Mouse (Mus musculus): Measurements from ENCODE around the gene Khk. TPM values are rescaled to one million over a fixed set of nuclear protein-coding genes. Genes with fewer than 3 reads are reported as not detected.
A peak's percentile ranks its signal among the peaks of the same experiment; 100 is the strongest.

Khk gene
- polyA plus RNA-seq, 1 experiment from 2014 or later, result 5.5 TPM

DNA sequence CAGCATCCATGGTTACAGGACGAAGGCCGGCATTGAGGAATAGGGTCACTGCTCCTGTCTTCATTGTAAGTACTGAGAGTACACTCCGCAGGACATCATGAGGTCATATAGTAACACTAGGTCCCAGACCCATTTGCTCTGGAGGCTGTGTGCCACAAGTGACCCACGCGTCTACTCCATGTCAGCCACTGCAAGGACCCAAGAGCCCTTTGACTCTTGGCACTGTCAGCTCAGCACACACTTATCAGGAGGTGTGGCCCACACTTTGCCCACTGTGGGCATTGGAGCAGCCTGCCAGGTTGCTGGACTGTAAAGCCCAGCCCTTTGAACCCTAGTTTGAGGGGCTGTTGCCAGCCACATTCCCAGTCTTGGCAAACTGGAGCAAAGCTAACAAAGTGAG is 4.0 kb downstream of the Khk start:
- no peak overlapping the region for H3K9ac ChIP-seq (replicated peaks)
- H3K9me3 ChIP-seq, result no peaks in the 10 kb centered on the region
- ATAC-seq (replicated peaks), result no peak
- H3K4me2 ChIP-seq (replicated peaks), result no peak overlapping the region
- no peak overlapping the region for H3K4me3 ChIP-seq
- WGBS, result 90% methylated on average over 5 of the region's 5 CpGs
- H3K27ac ChIP-seq (replicated peaks), result no peak overlapping the region
- H3K4me1 ChIP-seq, result peaks cover 22% of the 10 kb centered on the region
- no peaks in the 10 kb centered on the region for H3K27me3 ChIP-seq
- H3K36me3 ChIP-seq, result no peaks in the 10 kb centered on the region

DNA sequence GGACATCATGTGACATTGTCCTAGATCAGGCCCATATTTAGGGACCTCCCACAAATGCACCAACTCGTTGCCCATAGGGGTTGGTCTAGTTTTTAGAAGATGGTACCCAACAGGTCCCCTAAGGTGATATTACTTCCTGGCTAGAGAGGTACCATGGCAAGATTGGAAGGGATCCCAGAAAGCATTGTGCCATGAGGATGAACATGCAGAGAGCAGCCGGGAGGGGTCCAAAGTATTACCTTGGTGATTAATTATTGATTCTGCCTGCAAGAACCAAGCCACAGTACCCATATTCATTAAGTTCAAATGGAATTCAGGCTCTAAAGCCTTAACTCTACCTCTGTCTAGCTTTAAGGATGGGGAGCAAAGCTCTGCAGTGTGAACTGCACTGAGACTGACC is 4.8 kb downstream of the Khk start:
- Histone ChIP-seq H3K4me2 (replicated peaks) (no peak overlapping the region), H3K9me3 (no peaks in the 10 kb centered on the region), H3K4me3 (no peak overlapping the region), H3K27ac (replicated peaks) (no peak overlapping the region), H3K4me1 (peaks cover 14% of the 10 kb centered on the region), H3K27me3 (no peaks in the 10 kb centered on the region), H3K9ac (replicated peaks) (no peak overlapping the region), H3K36me3 (no peaks in the 10 kb centered on the region)
- ATAC-seq (replicated peaks), result no peak
- WGBS, result 76% methylated on average over 2 of the region's 2 CpGs

DNA sequence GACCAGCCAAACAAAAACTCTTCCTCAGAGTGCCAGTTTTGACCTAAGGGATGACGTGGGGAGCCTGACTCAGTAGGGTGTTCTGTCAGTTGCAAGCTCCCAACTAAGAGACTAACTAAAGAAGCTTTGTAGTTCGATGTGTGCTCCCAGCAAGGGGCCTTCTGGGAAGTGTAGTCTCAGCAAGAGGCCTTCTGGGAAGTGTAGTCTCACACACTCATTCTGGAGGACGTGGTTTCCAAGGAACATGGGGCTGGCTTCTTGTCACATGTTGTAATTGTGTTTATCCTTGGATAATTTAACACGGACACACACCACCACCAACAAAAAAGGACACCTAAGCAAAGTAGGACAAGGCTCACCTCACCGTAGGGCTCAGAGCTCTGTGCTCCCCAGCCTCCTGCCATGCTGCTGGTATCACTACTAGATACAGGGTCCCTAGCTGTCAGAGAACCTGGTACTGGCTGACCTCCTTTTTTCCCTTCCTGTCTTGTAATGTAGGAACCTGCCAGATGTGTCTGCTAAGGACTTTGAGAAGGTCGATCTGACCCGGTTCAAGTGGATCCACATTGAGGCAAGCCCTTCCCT is 6.8 kb downstream of the Khk start:
- peak overlapping the region; percentile 29; the same call in 1 of the 2 replicates for H3K4me2 ChIP-seq (replicated peaks)
- 0 out of 2 replicates have a peak, but pooled peaks cover 3% of the 10 kb centered on the region for H3K4me1 ChIP-seq
- no peaks in the 10 kb centered on the region for H3K9me3 ChIP-seq
- no peak overlapping the region for H3K9ac ChIP-seq (replicated peaks)
- peak; percentile 75 for ATAC-seq (replicated peaks)
- no peaks in the 10 kb centered on the region for H3K27me3 ChIP-seq
- no peaks in the 10 kb centered on the region for H3K36me3 ChIP-seq
- no peak overlapping the region for H3K4me3 ChIP-seq
- WGBS, result 43% methylated on average over 7 of the region's 7 CpGs
- no peak overlapping the region for H3K27ac ChIP-seq (replicated peaks)

DNA sequence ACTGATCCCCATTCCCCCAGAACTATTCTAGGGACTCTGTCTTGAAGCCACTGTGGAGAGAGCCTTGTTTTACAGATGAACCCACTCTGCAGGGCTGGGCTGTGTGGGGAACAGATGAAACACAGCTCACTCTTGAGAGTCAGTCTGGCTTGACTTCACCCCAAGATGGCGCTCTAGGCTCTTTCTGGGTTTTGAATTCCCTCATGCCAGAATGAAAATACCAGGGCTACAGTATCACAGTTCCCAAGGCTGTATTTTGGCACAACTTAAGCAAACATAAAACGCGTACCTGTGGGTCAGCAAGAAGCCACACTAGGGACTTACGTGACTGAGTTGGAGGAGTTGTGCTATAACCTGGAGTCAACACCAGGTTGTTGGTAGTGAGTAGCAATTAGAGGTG is 8.9 kb downstream of the Khk start:
- H3K4me2 ChIP-seq (replicated peaks), result no peak overlapping the region
- 42% methylated on average over 4 of the region's 4 CpGs for WGBS

DNA sequence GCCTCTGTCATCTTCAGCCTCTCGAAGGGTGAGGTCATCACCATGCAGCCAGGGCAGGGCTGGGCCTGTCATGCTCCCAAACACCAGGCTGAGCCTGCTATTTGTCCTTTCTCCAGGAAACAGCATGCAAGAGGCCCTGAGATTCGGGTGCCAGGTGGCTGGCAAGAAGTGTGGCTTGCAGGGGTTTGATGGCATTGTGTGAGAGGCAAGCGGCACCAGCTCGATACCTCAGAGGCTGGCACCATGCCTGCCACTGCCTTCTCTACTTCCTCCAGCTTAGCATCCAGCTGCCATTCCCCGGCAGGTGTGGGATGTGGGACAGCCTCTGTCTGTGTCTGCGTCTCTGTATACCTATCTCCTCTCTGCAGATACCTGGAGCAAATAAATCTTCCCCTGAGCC is 9.6 kb downstream of the Khk start:
- Histone ChIP-seq H3K27ac (replicated peaks) (no peak overlapping the region), H3K4me2 (replicated peaks) (no peak overlapping the region), H3K36me3 (no peaks in the 10 kb centered on the region), H3K27me3 (no peaks in the 10 kb centered on the region), H3K4me3 (no peak overlapping the region), H3K4me1 (0 out of 2 replicates have a peak, but pooled peaks cover 3% of the 10 kb centered on the region), H3K9me3 (no peaks in the 10 kb centered on the region), H3K9ac (replicated peaks) (no peak overlapping the region)
- WGBS, result 72% methylated on average over 6 of the region's 6 CpGs
- ATAC-seq (replicated peaks), result no peak

More for the DNA sequence above, 8.9 kb downstream of the Khk start:
- Histone ChIP-seq H3K27ac (replicated peaks) (no peak overlapping the region), H3K9ac (replicated peaks) (no peak overlapping the region), H3K36me3 (no peaks in the 10 kb centered on the region), H3K9me3 (no peaks in the 10 kb centered on the region), H3K4me3 (no peak overlapping the region), H3K27me3 (no peaks in the 10 kb centered on the region), H3K4me1 (0 out of 2 replicates have a peak, but pooled peaks cover 3% of the 10 kb centered on the region)
- ATAC-seq (replicated peaks), result 0 out of 2 replicates have a peak, but pooled peaks have one; percentile 38

DNA sequence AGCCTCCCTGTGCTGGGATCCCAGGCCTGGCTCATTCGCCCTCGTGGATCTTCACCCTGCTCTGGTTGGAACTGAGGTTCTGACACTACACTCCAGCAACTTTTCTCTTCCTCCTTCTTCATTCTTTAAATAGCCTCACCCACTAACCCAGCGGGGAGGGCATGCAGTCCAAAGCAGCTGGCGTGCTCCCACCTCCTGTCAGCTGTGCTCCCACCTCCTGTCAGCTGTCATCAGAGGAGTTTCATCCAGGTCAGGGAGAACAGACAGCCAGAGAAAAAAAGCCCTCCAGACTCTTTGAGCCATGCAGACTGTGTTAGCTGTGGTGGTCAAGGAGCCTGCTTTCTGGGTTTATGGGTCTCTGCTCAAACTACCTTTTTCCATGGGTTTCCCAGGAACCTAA is 10.1 kb downstream of the Khk start:
- H3K36me3 ChIP-seq, result no peaks in the 10 kb centered on the region
- H3K4me3 ChIP-seq, result no peak overlapping the region
- H3K27me3 ChIP-seq, result no peaks in the 10 kb centered on the region
- H3K4me2 ChIP-seq (replicated peaks), result no peak overlapping the region
- no peaks in the 10 kb centered on the region for H3K9me3 ChIP-seq
- H3K9ac ChIP-seq (replicated peaks), result no peak overlapping the region
- 85% methylated on average over 4 of the region's 4 CpGs for WGBS
- no peak overlapping the region for H3K27ac ChIP-seq (replicated peaks)
- H3K4me1 ChIP-seq, result 0 out of 2 replicates have a peak, but pooled peaks cover 3% of the 10 kb centered on the region
- ATAC-seq (replicated peaks), result no peak

DNA sequence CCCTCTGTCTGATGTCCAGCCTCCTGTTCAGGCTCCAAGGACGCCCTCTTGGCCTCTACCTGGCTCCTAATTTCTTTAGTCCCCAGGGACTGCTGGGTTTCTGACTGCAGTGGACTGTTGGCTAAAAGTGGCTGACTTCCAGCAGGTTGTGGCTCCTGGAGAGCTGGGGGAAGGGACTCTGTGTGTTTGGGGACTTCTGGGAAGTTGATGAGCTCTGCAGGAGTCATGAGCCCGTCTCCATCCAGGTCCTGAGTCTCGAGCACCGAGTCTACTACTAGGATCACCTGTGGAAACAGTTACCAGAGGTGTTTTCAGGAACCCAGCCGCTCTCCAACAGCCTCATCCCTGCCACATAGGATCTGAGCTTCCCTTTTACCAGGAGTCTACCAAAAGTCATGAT is 12.5 kb downstream of the Khk start:
- no peaks in the 10 kb centered on the region for H3K36me3 ChIP-seq
- no peak overlapping the region for H3K4me2 ChIP-seq (replicated peaks)
- no peaks in the 10 kb centered on the region for H3K27me3 ChIP-seq
- no peaks in the 10 kb centered on the region for H3K4me1 ChIP-seq
- ATAC-seq (replicated peaks), result no peak
- 65% methylated on average over 5 of the region's 5 CpGs for WGBS
- H3K4me3 ChIP-seq, result no peak overlapping the region
- H3K9me3 ChIP-seq, result no peaks in the 10 kb centered on the region
- no peak overlapping the region for H3K27ac ChIP-seq (replicated peaks)
- no peak overlapping the region for H3K9ac ChIP-seq (replicated peaks)

DNA sequence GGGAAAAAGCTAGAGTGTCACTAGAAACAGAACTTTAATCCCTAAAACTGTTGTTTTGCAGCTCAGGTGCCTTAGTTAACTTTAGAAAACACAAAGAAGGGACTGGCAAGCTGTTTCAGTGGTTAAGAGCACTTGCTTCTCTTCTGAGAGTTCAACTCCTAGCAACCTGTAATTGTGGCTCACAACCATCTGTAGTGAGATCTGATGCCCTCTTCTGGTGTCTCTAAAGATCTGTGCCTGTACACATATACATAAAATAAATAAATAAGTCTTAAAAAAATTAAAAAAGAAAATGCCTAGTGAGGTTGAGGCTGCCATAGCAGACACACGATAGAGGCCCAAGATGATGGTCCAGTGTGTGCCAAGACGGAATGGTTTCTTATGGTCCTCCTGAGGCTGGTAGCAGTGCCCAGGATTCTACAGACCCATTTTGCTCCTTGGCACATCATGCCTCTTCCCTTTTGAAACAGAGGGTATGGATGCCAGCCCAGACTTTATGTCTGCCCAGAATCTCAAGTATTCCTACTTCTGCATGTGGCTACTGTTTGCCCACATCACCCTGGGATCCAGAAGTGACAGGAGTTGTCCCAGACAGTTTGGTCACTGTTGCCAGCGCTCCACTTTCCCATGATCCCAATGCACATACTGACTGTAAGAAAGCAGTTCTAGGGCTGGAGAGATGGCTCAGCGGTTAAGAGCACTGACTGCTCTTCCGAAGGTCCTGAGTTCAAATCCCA is 13.7 kb downstream of the Khk start:
- Histone ChIP-seq H3K9ac (replicated peaks) (no peak overlapping the region), H3K9me3 (no peaks in the 10 kb centered on the region), H3K4me3 (no peak overlapping the region), H3K27me3 (no peaks in the 10 kb centered on the region), H3K36me3 (no peaks in the 10 kb centered on the region), H3K4me2 (replicated peaks) (no peak overlapping the region), H3K4me1 (no peaks in the 10 kb centered on the region), H3K27ac (replicated peaks) (no peak overlapping the region)
- WGBS, result 88% methylated on average over 5 of the region's 5 CpGs
- ATAC-seq (replicated peaks), result no peak

DNA sequence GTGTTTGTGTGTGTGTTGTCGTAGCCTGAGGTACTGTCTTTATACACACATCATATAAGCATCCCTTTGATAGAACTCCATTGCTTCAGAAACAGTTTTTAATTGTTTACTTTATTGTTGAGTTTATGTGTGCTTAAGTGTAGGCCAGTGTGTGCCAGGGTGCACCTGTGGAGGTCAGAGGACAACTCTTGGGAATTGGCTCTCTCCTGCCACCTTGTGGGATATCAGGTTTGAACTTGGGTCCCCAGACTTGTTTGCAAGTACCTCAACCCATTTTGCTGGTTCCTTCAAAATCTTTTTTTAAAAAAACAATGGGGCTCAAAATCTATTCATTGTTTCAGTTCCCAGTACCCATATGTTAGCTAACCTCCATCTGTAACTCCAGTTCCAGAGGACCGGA is 21.8 kb downstream of the Khk start:
- H3K4me2 ChIP-seq (replicated peaks), result no peak overlapping the region
- H3K36me3 ChIP-seq, result no peaks in the 10 kb centered on the region
- no peak overlapping the region for H3K4me3 ChIP-seq
- no peak for ATAC-seq (replicated peaks)
- peaks cover 3% of the 10 kb centered on the region; the same call in 1 of the 2 replicates for H3K27me3 ChIP-seq
- no peaks in the 10 kb centered on the region for H3K9me3 ChIP-seq
- H3K27ac ChIP-seq (replicated peaks), result no peak overlapping the region
- H3K9ac ChIP-seq (replicated peaks), result no peak overlapping the region
- 89% methylated on average over 2 of the region's 2 CpGs for WGBS
- H3K4me1 ChIP-seq, result peaks cover 14% of the 10 kb centered on the region

DNA sequence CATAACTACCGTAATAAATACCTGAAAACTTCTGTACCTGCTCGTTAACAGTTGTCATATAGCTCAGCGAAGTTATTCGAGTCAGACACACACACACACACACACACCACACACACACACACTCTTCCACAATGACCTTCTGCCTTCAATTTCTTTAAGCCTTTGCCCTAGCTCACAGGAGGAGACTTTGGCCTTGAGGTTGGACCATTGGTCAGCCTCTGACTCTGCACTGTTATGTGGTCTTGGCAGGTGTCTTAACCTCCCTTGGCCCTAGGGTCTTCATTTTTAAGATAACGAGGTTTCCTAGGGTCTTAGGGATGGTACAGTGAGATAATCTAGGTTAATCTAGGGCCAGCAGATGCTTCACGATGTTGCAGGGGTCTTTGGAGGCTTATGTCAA is 23.1 kb downstream of the Khk start:
- peaks cover 18% of the 10 kb centered on the region for H3K4me1 ChIP-seq
- H3K4me3 ChIP-seq, result peak overlapping the region; percentile 59; the same call in 1 of the 2 replicates
- H3K4me2 ChIP-seq (replicated peaks), result peak overlapping the region; percentile 91; the same call in 1 of the 2 replicates
- no peak overlapping the region for H3K27ac ChIP-seq (replicated peaks)
- no peaks in the 10 kb centered on the region for H3K9me3 ChIP-seq
- ATAC-seq (replicated peaks), result no peak
- H3K27me3 ChIP-seq, result peaks cover 3% of the 10 kb centered on the region; the same call in 1 of the 2 replicates
- no peak overlapping the region; the same call in 1 of the 2 replicates for H3K9ac ChIP-seq (replicated peaks)
- WGBS, result 86% methylated on average over 6 of the region's 6 CpGs
- no peaks in the 10 kb centered on the region for H3K36me3 ChIP-seq

DNA sequence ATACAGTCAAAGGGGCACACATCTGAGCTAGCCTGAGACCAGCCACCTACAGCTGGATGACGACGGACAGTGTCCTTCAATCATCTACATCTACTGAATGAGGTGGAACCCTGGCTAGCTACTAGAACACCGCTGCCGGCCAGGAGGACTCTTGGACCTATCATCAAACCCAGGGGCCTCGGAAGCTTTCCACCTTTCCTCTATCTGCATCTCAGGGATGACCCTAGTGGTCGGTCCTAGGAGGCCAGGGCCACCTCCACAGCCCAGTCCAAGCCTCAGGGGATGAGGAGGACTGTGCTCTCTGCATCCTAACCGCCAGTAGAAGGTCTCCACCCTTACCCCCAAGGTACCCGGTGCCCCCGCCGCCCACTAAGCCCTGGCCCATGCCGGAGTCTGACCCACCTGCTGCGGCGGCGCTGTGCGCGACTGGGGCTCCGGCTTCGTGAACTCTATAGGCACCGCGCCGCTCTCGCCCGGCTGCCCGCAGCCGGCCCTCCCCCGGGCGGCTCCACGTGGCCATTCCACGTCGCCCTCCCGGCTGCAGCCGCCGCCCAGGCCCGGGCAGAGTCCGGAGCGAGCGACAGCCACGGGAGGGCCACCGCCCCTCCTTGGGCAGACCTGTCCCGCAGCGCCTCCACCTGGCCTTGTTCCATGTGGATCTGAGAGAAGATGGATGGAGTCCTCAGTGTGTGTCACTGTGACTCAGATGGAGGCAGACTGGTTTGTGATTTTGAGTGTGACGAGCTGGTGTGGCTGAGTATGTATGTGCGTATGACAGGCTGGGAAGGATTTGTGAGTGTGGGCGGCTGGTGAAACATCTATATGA is 23.9 kb downstream of the Khk start, which contains the start of gene Cgref1:
Gene Cgref1 (minus strand): TSS at position 636 of the 826 bp plus-strand sequence.
- H3K4me1 ChIP-seq, result peaks cover 25% of the 10 kb centered on the region
- peak within 1 kb of the TSS; percentile 91 for H3K4me2 ChIP-seq (replicated peaks)
- ATAC-seq (replicated peaks), result peak; percentile 52
- no peaks in the 10 kb centered on the region for H3K9me3 ChIP-seq
- H3K36me3 ChIP-seq, result no peaks in the 10 kb centered on the region
- H3K27me3 ChIP-seq, result peaks cover 3% of the 10 kb centered on the region; the same call in 1 of the 2 replicates
- WGBS, result 5% methylated on average over 44 of the region's 44 CpGs
- peak within 1 kb of the TSS; percentile 59 for H3K4me3 ChIP-seq
- no peak within 1 kb of the TSS for H3K27ac ChIP-seq (replicated peaks)
- H3K9ac ChIP-seq (replicated peaks), result peak within 1 kb of the TSS; percentile 77

DNA sequence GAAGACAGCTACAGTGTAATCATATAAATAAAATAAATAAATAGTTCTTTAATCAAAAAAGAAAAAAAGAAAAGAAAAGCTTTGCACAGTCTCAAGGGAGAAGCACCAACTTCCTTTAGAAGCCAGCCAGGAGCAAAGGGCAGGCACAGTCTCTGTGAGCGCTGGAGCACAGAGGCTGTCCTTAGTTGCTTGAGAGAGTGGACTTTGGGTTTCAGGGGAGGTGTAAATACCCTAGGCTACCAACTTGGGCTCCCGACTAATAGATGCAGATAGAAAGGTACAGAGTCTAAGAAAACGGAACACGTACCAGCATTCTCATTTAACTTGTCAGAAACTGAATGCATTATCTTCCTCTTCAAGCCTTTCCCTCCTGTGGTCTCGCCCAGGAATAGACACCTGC is 27.4 kb downstream of the Khk start:
- H3K27ac ChIP-seq (replicated peaks), result no peak overlapping the region
- 85% methylated on average over 5 of the region's 5 CpGs for WGBS
- peaks cover 3% of the 10 kb centered on the region; the same call in 1 of the 2 replicates for H3K27me3 ChIP-seq
- H3K9me3 ChIP-seq, result no peaks in the 10 kb centered on the region
- ATAC-seq (replicated peaks), result no peak
- H3K9ac ChIP-seq (replicated peaks), result no peak overlapping the region
- peaks cover 9% of the 10 kb centered on the region; the same call in 1 of the 2 replicates for H3K36me3 ChIP-seq
- peaks cover 30% of the 10 kb centered on the region for H3K4me1 ChIP-seq
- no peak overlapping the region for H3K4me3 ChIP-seq
- no peak overlapping the region for H3K4me2 ChIP-seq (replicated peaks)
